In genomic region chr16:22955397-22956084, GRCm38 (mm10) we compare ENCODE assay signal across 14 mouse cellular contexts. TPM values are rescaled to one million over a fixed set of nuclear protein-coding genes. Genes with fewer than 3 reads are reported as not detected.
A peak's percentile ranks its signal among the peaks of the same experiment; 100 is the strongest.
DNase-seq lines count a peak whose midpoint lies in the region; ATAC-seq lines count a peak whose summit lies in the region.
"Had no signal": no experiment of that assay in that cellular context is flagged by ENCODE, and none has a peak within 500 bp of the region (broad histone marks: within the 10 kb centered on the region; RNA-seq: fewer than 3 reads in every experiment).

No protein-coding gene starts in this region.

- H3K9ac ChIP-seq in kidney, embryonic 16.5 days (replicated peaks; ENCODE audit: low read length) = no peak overlapping the region
- H3K9ac ChIP-seq in kidney, embryonic 15.5 days = no peak overlapping the region
- H3K9ac ChIP-seq in embryonic facial prominence, embryonic 14.5 days (ENCODE audit: low read depth, low read length) = no peak overlapping the region
- no peak overlapping the region; the same call in 1 of the 2 replicates for H3K9ac ChIP-seq in midbrain, embryonic 15.5 days

- H3K4me1 ChIP-seq in kidney, embryonic 16.5 days (ENCODE audit: insufficient read depth, low read length) = no peaks in the 10 kb centered on the region
- H3K4me1 ChIP-seq in kidney, embryonic 15.5 days = 0 out of 2 replicates have a peak, but pooled peaks cover 2% of the 10 kb centered on the region
- no peaks in the 10 kb centered on the region for H3K4me1 ChIP-seq in embryonic facial prominence, embryonic 14.5 days (ENCODE audit: control insufficient read depth, insufficient read depth, low read length)
- no peaks in the 10 kb centered on the region for H3K4me1 ChIP-seq in midbrain, embryonic 15.5 days
- H3K4me1 ChIP-seq: megakaryocyte, embryonic 14.5 days had no signal

- no peaks in the 10 kb centered on the region for H3K27me3 ChIP-seq in kidney, embryonic 16.5 days (ENCODE audit: insufficient read depth, low read length)
- H3K27me3 ChIP-seq in kidney, embryonic 15.5 days = no peaks in the 10 kb centered on the region
- H3K27me3 ChIP-seq in embryonic facial prominence, embryonic 14.5 days (replicated peaks; ENCODE audit: control insufficient read depth, insufficient read depth, low read length) = no peaks in the 10 kb centered on the region
- no peaks in the 10 kb centered on the region for H3K27me3 ChIP-seq in midbrain, embryonic 15.5 days (replicated peaks)

- intact Hi-C loops in heart, postnatal 36 days (cut with DNase I) = no loop called here

- peak; percentile 46 for DNase-seq in WW6 (ENCODE audit: low read depth, low spot score)
- DNase-seq in embryonic facial prominence, embryonic 14.5 days (ENCODE audit: low spot score) = peak; percentile 79
- DNase-seq in ovary, postnatal 10 days (ENCODE audit: low spot score) = no peak
- no peak for DNase-seq in right cerebral cortex, postnatal 25 days
- DNase-seq in heart, postnatal 36 days = no peak
- DNase-seq: heart, postnatal 4 days had no signal

- no peak overlapping the region for H3K4me2 ChIP-seq in kidney, embryonic 16.5 days (replicated peaks; ENCODE audit: low read depth, low read length)
- no peak overlapping the region for H3K4me2 ChIP-seq in kidney, embryonic 15.5 days
- H3K4me2 ChIP-seq in embryonic facial prominence, embryonic 14.5 days (ENCODE audit: low read depth, low read length) = no peak overlapping the region
- peak overlapping the region; percentile 15; the same call in 1 of the 2 replicates for H3K4me2 ChIP-seq in midbrain, embryonic 15.5 days

- H3K9me3 ChIP-seq in kidney, embryonic 16.5 days (ENCODE audit: low read length) = no peaks in the 10 kb centered on the region
- H3K9me3 ChIP-seq in kidney, embryonic 15.5 days (replicated peaks) = no peaks in the 10 kb centered on the region
- no peaks in the 10 kb centered on the region for H3K9me3 ChIP-seq in embryonic facial prominence, embryonic 14.5 days (ENCODE audit: control insufficient read depth, low read length)
- no peaks in the 10 kb centered on the region for H3K9me3 ChIP-seq in midbrain, embryonic 15.5 days
- H3K9me3 ChIP-seq: megakaryocyte, embryonic 14.5 days had no signal

- H3K27ac ChIP-seq in kidney, embryonic 16.5 days (ENCODE audit: low read length) = peak overlapping the region; percentile 20; the same call in 1 of the 2 replicates
- H3K27ac ChIP-seq in kidney, embryonic 15.5 days = no peak overlapping the region
- H3K27ac ChIP-seq in embryonic facial prominence, embryonic 14.5 days (replicated peaks; ENCODE audit: low read depth, low read length) = no peak overlapping the region
- no peak overlapping the region for H3K27ac ChIP-seq in midbrain, embryonic 15.5 days
- H3K27ac ChIP-seq: left cerebral cortex, adult 2 months had no signal

- no peak overlapping the region for H3K4me3 ChIP-seq in kidney, embryonic 16.5 days (ENCODE audit: low read length)
- no peak overlapping the region for H3K4me3 ChIP-seq in kidney, embryonic 15.5 days (replicated peaks)
- H3K4me3 ChIP-seq in embryonic facial prominence, embryonic 14.5 days (ENCODE audit: low read depth, low read length) = no peak overlapping the region
- H3K4me3 ChIP-seq in midbrain, embryonic 15.5 days = no peak overlapping the region
- H3K4me3 ChIP-seq: erythroblast, embryonic 14.5 days; left cerebral cortex, adult 2 months; megakaryocyte, embryonic 14.5 days had no signal

- WGBS in kidney, embryonic 16.5 days = 53% methylated on average over 13 of the region's 13 CpGs
- 58% methylated on average over 13 of the region's 13 CpGs for WGBS in kidney, embryonic 15.5 days
- 53% methylated on average over 13 of the region's 13 CpGs for WGBS in embryonic facial prominence, embryonic 14.5 days
- 33% methylated on average over 13 of the region's 13 CpGs for WGBS in midbrain, embryonic 15.5 days

- no peaks in the 10 kb centered on the region for H3K36me3 ChIP-seq in kidney, embryonic 16.5 days (ENCODE audit: insufficient read depth, low read length)
- no peaks in the 10 kb centered on the region for H3K36me3 ChIP-seq in kidney, embryonic 15.5 days
- no peaks in the 10 kb centered on the region for H3K36me3 ChIP-seq in embryonic facial prominence, embryonic 14.5 days (ENCODE audit: control insufficient read depth, insufficient read depth, low read length)
- no peaks in the 10 kb centered on the region for H3K36me3 ChIP-seq in midbrain, embryonic 15.5 days (replicated peaks)

- peak; percentile 46; the same call in 1 of the 2 replicates for ATAC-seq in kidney, embryonic 16.5 days (ENCODE audit: low FRiP score, low TSS enrichment)
- ATAC-seq in kidney, embryonic 15.5 days (replicated peaks; ENCODE audit: low FRiP score) = no peak
- ATAC-seq in embryonic facial prominence, embryonic 14.5 days (ENCODE audit: low read depth) = peak; percentile 74
- peak; percentile 63 for ATAC-seq in midbrain, embryonic 15.5 days (replicated peaks)

RNA-seq across cellular contexts. Expression of gene Hrg, which starts 4.7 kb away (rescaled TPM):
- 0.09 TPM in 1 of 2 replicates, not detected in the other for polyA plus RNA-seq in kidney, embryonic 16.5 days (2015; fragmentation: Nextera tagmentation; extraction: Ambion mirVana)
- polyA plus RNA-seq in kidney, embryonic 15.5 days (2015; fragmentation: Nextera tagmentation; extraction: Ambion mirVana) = not detected in 2 replicates
- polyA plus RNA-seq in embryonic facial prominence, embryonic 14.5 days (2014; fragmentation: Nextera tagmentation; extraction: Ambion mirVana) = not detected in 2 replicates
- polyA plus RNA-seq in midbrain, embryonic 15.5 days (2015; fragmentation: Nextera tagmentation; extraction: Ambion mirVana) = 0.13 and 0.31 TPM in 2 replicates
- not detected for total RNA-seq in heart, postnatal 36 days (2021)
- total RNA-seq: heart, postnatal 4 days; left cerebral cortex, adult 2 months had no signal
- polyA plus RNA-seq: C2C12; erythroblast, embryonic 14.5 days; spleen, adult 2 months had no signal

RNA-seq across cellular contexts. Expression of gene Fetub, which starts 37.4 kb away (rescaled TPM):
- polyA plus RNA-seq in kidney, embryonic 16.5 days (2015; fragmentation: Nextera tagmentation; extraction: Ambion mirVana) = 0.21 and 0.22 TPM in 2 replicates
- polyA plus RNA-seq in kidney, embryonic 15.5 days (2015; fragmentation: Nextera tagmentation; extraction: Ambion mirVana) = 0.29 and 0.54 TPM in 2 replicates
- polyA plus RNA-seq in embryonic facial prominence, embryonic 14.5 days (2014; fragmentation: Nextera tagmentation; extraction: Ambion mirVana) = 0.89 and 1.8 TPM in 2 replicates
- polyA plus RNA-seq in midbrain, embryonic 15.5 days (2015; fragmentation: Nextera tagmentation; extraction: Ambion mirVana) = not detected in 2 replicates
- under 1 TPM; 0.28 to 0.35 TPM for total RNA-seq in heart, postnatal 36 days (2021)
- total RNA-seq: heart, postnatal 4 days; left cerebral cortex, adult 2 months had no signal
- polyA plus RNA-seq: erythroblast, embryonic 14.5 days; spleen, adult 2 months had no signal

Comparison
In these comparisons a context has a peak if more than half of its experiments do, and no peak if none do; other contexts are left out.
1. DNase-seq: peak in WW6 (single experiment) and embryonic facial prominence, embryonic 14.5 days (single experiment); none in ovary, postnatal 10 days (single experiment), right cerebral cortex, postnatal 25 days (single experiment) and heart, postnatal 36 days (0 of 2).